Mouse (Mus musculus) embryonic facial prominence, embryonic 14.5 days (tissue): ENCODE results near the gene Usp43. TPM values are rescaled to one million over a fixed set of nuclear protein-coding genes. Genes with fewer than 3 reads are reported as not detected.

ENCODE experiments used
- ATAC-seq: fragments of 200-750 bp; cut with Nextera tagmentation; 2 replicates; pipeline ENCODE4 v1.8.0; 2017; ENCODE audit warnings: low read depth, moderate number of reproducible peaks, moderate TSS enrichment
- DNase-seq: peaks from one replicate; pipeline ENCODE4 v3.0.0-alpha.2; 2015; ENCODE audit warnings: low spot score
- H3K27ac ChIP-seq: fragments of 300-500 bp; sonication (generic); replicated peaks from 2 replicates; pipeline ENCODE4 v1.5.1; 2014; ENCODE audit warnings: low read depth, mild to moderate bottlenecking, low read length, moderate library complexity
- H3K27me3 ChIP-seq: fragments of 300-500 bp; sonication (generic); replicated peaks from 2 replicates; pipeline ENCODE4 v1.6.1; 2014; ENCODE audit warnings: low read length; ENCODE audit not compliant: control insufficient read depth, insufficient read depth
- H3K36me3 ChIP-seq: fragments of 300-500 bp; sonication (generic); 2 replicates; pipeline ENCODE4 v1.6.1; 2014; ENCODE audit warnings: low read length, mixed read lengths; ENCODE audit not compliant: control insufficient read depth, insufficient read depth
- H3K4me1 ChIP-seq: fragments of 300-500 bp; sonication (generic); 2 replicates; pipeline ENCODE4 v1.6.1; 2014; ENCODE audit warnings: antibody characterized with exemption, low read length; ENCODE audit not compliant: control insufficient read depth, insufficient read depth
- H3K4me2 ChIP-seq: fragments of 300-500 bp; sonication (generic); 2 replicates; pipeline ENCODE4 v1.6.1; 2014; ENCODE audit warnings: low read depth, mild to moderate bottlenecking, low read length, moderate library complexity, mixed read lengths
- H3K4me3 ChIP-seq: fragments of 300-500 bp; sonication (generic); 2 replicates; pipeline ENCODE4 v1.5.1; 2014; ENCODE audit warnings: low read depth, mild to moderate bottlenecking, low read length
- H3K9ac ChIP-seq: fragments of 300-500 bp; sonication (generic); 2 replicates; pipeline ENCODE4 v1.6.1; 2014; ENCODE audit warnings: low read depth, mild to moderate bottlenecking, low read length, moderate library complexity, mixed read lengths
- H3K9me3 ChIP-seq: fragments of 300-500 bp; sonication (generic); 2 replicates; pipeline ENCODE4 v1.6.1; 2016; ENCODE audit warnings: low read length; ENCODE audit not compliant: control insufficient read depth
- WGBS: fragments of 180-500 bp; shearing (Covaris S2); extraction: QIAGEN DNeasy Blood & Tissue Kit; methylation state at CpG from one replicate; pipeline ENCODE4 v1.1.7; 2014; 5-methylcytosine and 5-hydroxymethylcytosine counted together
- polyA plus RNA-seq: library from polyadenylated mRNA; unstranded; fragments of >200 nt; fragmentation: Nextera tagmentation; extraction: Ambion mirVana; gene quantifications from 2 replicates; pipeline ENCODE4 v1.2.1, GENCODE M21; 2014

Usp43 gene
- polyA plus RNA-seq, 1 experiment from 2014 or later: 2.4 TPM

DNA sequence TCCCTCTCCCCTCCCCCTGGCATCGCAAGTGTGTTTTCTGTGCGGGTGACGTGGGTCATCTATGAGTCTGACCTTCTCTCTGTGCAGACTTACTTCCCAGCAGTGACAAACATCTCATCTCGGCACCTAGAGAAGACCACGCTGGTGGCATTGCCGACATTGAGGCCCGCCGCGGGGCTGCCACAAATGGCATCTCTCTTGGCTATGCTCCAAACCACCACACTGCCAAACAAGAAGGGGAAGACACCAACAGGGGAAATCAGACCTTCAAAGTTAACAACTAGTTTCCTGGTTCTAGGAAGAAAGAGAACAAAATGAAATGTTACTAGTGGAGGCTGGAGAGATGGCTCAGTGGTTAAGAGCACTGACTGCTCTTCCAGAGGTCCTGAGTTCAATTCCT lies 27.5 kb upstream of the Usp43 start:
- Histone ChIP-seq H3K4me3 (no peak overlapping the region), H3K4me2 (no peak overlapping the region), H3K36me3 (no peaks in the 10 kb centered on the region), H3K9ac (no peak overlapping the region), H3K27ac (no peak overlapping the region), H3K27me3 (no peaks in the 10 kb centered on the region), H3K4me1 (peaks cover 10% of the 10 kb centered on the region), H3K9me3 (no peaks in the 10 kb centered on the region)
- no peak for DNase-seq
- WGBS: 79% methylated on average over 9 of the region's 9 CpGs
- ATAC-seq: no peak

DNA sequence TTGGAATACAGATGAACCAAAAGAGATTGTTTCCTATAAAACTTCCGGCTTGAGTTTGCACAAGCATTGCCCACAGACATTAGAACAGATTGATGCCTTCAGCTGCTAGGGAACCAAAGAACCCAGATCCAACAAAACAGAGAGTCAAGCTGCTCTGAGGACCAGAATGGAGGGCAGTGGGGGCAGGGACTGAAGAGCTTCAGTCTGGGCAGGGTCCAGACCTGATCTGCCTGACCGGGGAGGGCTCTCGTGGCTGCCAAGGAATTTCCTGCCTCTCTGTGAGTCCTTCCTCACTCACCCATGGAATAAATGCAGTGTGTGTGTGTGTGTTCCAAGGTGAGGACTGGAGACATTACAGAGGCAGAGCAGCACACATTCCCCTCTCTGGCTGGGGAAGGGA lies 26.3 kb upstream of the Usp43 start:
- no peaks in the 10 kb centered on the region for H3K9me3 ChIP-seq
- peaks cover 10% of the 10 kb centered on the region for H3K4me1 ChIP-seq
- no peak overlapping the region for H3K9ac ChIP-seq
- H3K4me3 ChIP-seq: no peak overlapping the region
- no peak overlapping the region for H3K27ac ChIP-seq
- WGBS: 42% methylated on average over 3 of the region's 3 CpGs
- no peaks in the 10 kb centered on the region for H3K36me3 ChIP-seq
- no peak overlapping the region for H3K4me2 ChIP-seq
- DNase-seq: no peak
- ATAC-seq: no peak
- no peaks in the 10 kb centered on the region for H3K27me3 ChIP-seq

DNA sequence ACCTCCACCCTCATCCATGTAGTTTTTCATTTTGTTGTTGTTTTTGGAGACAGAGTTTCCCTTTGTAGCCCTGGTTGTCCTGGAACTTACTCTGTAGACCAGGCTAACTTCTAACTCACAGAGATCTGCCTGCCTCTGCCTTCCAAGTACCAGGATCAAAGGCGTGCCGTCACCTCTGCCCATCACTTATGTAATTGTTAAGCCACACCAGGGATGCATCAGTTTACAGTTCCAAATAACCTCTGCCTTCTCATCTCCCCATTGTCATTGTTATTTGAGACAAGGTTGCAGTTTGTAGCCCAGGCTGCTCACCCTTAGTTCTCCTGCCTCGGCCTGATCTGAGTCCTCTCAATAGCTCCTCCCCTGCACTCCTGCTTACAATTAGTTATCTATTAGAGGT lies 10.2 kb upstream of the Usp43 start:
- Histone ChIP-seq H3K36me3 (no peaks in the 10 kb centered on the region), H3K4me2 (no peak overlapping the region), H3K4me1 (no peaks in the 10 kb centered on the region), H3K9me3 (0 out of 2 replicates have a peak, but pooled peaks cover 4% of the 10 kb centered on the region), H3K27me3 (no peaks in the 10 kb centered on the region), H3K4me3 (no peak overlapping the region), H3K27ac (no peak overlapping the region), H3K9ac (no peak overlapping the region)
- ATAC-seq (no peak), DNase-seq (no peak)
- WGBS: 91% methylated on average over 3 of the region's 3 CpGs

DNA sequence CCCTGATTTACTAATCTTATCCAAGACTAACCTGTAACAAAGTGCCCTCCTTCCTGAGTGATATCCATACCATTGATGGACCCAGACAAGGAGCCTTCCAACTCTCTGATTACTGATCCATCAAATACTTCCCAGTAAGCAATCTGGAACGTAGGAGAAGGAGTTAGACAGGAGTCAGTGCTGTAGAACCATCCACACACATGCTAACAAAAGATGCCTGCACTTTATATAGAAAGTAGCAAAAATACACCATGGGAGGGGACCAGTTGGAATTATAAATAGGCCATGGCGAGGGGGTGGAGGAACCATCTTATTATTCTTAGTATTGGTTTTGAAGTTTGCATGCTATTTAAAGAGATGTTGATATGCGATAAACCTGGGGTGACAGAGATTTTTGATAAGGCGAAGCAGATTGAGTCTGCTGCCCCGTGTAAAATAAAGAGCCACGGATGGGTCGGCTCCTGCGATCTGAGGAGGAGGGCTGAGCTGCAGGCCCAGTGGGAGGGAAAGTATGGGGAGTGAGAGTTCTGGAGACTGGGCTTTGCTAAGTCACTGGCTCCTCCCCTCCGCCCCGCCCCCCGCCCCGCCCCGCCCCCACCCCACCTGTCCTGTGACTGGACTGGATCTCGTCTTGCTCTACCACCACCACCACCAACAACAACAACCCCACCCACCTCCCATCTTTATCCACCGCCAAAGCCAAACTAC lies 4.5 kb upstream of the Usp43 start:
- Histone ChIP-seq H3K4me2 (0 out of 2 replicates have a peak overlapping the region, but pooled peaks have one; percentile 23), H3K36me3 (no peaks in the 10 kb centered on the region), H3K4me3 (no peak overlapping the region), H3K9me3 (0 out of 2 replicates have a peak, but pooled peaks cover 3% of the 10 kb centered on the region), H3K9ac (no peak overlapping the region), H3K27me3 (peaks cover 10% of the 10 kb centered on the region), H3K27ac (no peak overlapping the region), H3K4me1 (no peaks in the 10 kb centered on the region)
- WGBS: 13% methylated on average over 14 of the region's 15 CpGs
- ATAC-seq (no peak), DNase-seq (no peak)

DNA sequence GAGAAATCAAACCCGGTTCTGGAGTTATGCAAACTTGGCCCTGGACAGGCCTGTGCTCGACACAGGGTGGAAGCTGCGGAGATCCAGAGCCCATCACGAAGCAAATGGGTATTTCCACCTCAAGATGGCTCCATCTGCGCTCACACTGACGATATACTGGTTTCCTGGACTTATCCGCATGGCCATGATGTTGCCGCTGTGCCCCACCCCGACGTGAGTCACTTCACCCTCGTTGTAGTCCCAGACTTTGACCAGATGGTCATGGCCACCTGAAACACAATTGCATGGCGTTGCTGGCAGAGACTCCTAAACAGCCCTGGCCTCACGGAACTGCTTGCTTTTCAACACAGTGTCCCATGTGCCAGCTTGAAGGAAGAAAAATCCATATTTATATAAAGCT lies 3.0 kb upstream of the Usp43 start:
- 86% methylated on average over 13 of the region's 13 CpGs for WGBS
- Histone ChIP-seq H3K4me3 (no peak overlapping the region), H3K9me3 (no peaks in the 10 kb centered on the region), H3K4me2 (no peak overlapping the region), H3K27me3 (peaks cover 25% of the 10 kb centered on the region), H3K27ac (no peak overlapping the region), H3K9ac (no peak overlapping the region), H3K4me1 (no peaks in the 10 kb centered on the region), H3K36me3 (no peaks in the 10 kb centered on the region)
- no peak for DNase-seq
- ATAC-seq: no peak

DNA sequence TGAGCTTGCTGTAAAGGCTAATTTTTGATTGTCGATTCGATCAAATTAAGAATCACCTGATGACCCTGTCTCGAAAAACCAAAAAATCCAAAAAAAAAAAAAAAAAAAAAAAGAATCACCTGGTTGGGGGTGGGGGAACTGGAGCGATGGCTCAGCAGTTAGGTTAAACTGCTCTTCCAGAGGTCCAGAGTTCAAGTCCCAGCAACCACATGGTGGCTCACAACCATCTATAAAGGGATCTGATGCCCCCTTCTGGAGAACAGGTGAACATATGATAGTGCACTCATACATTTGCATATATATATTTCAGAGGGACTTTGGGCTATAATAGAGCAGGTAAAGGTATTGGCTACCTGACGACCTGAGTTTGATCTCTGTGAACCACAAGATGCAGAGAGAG lies 1.8 kb upstream of the Usp43 start:
- H3K27ac ChIP-seq: no peak overlapping the region
- H3K4me3 ChIP-seq: no peak overlapping the region
- no peak for ATAC-seq
- H3K4me1 ChIP-seq: no peaks in the 10 kb centered on the region
- no peak overlapping the region for H3K4me2 ChIP-seq
- no peaks in the 10 kb centered on the region for H3K9me3 ChIP-seq
- H3K36me3 ChIP-seq: no peaks in the 10 kb centered on the region
- WGBS: 94% methylated on average over 5 of the region's 5 CpGs
- no peak for DNase-seq
- no peak overlapping the region for H3K9ac ChIP-seq
- H3K27me3 ChIP-seq: peaks cover 34% of the 10 kb centered on the region

DNA sequence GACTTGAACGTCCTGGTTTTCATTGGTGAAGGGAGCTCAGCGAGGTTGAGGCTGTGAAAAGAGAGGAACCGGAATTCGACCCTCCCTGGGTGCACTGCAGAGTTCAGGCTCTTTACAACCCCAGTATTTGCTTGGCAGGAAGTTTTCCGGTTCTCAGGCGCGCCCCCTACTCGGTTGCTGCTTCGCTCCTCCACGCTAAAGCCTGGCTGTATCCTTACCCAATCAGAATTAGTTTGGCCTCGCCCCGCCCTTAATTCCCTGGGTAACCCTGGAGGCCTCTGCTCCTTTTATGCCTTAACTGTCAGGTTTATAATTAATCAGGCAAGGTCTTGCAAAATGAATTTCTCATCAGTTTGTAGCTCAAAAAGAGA lies 787 bp upstream of the Usp43 start:
- no peaks in the 10 kb centered on the region for H3K4me1 ChIP-seq
- ATAC-seq (peak; percentile 83), DNase-seq (peak; percentile 93)
- H3K4me2 ChIP-seq: peak overlapping the region; percentile 98
- peak overlapping the region; percentile 73 for H3K4me3 ChIP-seq
- H3K27me3 ChIP-seq: peaks cover 34% of the 10 kb centered on the region
- no peaks in the 10 kb centered on the region for H3K9me3 ChIP-seq
- no peaks in the 10 kb centered on the region for H3K36me3 ChIP-seq
- 0% methylated on average over 12 of the region's 12 CpGs for WGBS
- H3K27ac ChIP-seq: 0 out of 2 replicates have a peak overlapping the region, but pooled peaks have one; percentile 40
- no peak overlapping the region; the same call in 1 of the 2 replicates for H3K9ac ChIP-seq

DNA sequence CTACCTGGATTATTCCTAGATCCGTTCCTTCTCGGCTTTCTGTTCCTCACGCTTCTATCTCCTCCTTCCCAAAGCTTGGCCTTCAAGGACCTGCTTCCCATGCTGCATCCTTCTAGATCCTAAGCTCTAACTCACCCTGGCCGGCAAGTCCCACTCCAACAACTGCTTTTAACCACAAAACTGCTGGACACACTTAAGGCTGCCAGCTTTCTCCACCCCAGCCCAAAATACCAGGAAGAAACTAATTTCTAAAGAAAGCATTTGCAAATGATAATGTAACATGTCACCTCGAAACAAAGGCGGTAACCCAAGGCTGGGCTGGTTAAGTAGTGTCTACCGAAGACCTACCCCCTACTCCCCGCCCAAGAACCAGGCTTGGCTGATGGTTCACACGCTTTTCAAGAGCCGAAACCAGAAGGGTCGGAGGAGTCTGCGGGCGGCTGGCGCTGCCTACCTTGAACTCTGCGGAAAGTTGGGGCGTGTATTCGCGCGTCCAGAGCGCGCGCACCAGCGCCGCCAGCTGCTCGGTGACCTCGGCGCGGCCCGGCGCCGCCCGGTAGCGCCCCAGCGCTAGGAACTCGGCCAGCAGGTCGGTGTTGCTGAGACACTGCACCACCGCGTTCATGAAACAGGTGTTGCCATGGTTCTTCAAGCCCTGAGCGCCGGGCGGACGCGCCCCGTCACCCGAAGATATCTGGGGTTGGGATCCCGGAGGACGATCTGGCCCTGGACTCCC lies 694 bp downstream of the Usp43 start:
- H3K36me3 ChIP-seq: no peaks in the 10 kb centered on the region
- H3K27me3 ChIP-seq: peaks cover 34% of the 10 kb centered on the region
- WGBS: 4% methylated on average over 30 of the region's 47 CpGs
- no peaks in the 10 kb centered on the region for H3K4me1 ChIP-seq
- ATAC-seq: peak; percentile 56
- peak overlapping the region; percentile 98 for H3K4me2 ChIP-seq
- H3K4me3 ChIP-seq: peak overlapping the region; percentile 73
- DNase-seq: peak; percentile 40
- H3K9ac ChIP-seq: peak overlapping the region; percentile 65
- H3K9me3 ChIP-seq: no peaks in the 10 kb centered on the region
- H3K27ac ChIP-seq: peak overlapping the region; percentile 21; the same call in 1 of the 2 replicates
